Mouse (Mus musculus) liver, embryonic 16.5 days (tissue): ENCODE results near the gene Kif3a. TPM values are rescaled to one million over a fixed set of nuclear protein-coding genes. Genes with fewer than 3 reads are reported as not detected.
"Not testable (repeated sequence)": the region's sequence is repeated elsewhere in the genome, so short reads cannot be mapped to it uniquely, and the experiment has no call there.

Experiments used
- ATAC-seq: fragments of 200-750 bp; cut with Nextera tagmentation; 2 replicates; pipeline ENCODE4 v1.8.0; 2017; ENCODE audit warnings: low read depth, mild to moderate bottlenecking, moderate number of reproducible peaks, moderate library complexity
- H3K27ac ChIP-seq: fragments of 300-500 bp; sonication (generic); 2 replicates; pipeline ENCODE4 v1.5.1; 2014; ENCODE audit warnings: mild to moderate bottlenecking, low read length
- H3K27me3 ChIP-seq: fragments of 300-500 bp; sonication (generic); 2 replicates; pipeline ENCODE4 v1.6.1; 2014; ENCODE audit warnings: low read depth, low read length, mixed read lengths; ENCODE audit not compliant: control insufficient read depth, insufficient read depth
- H3K36me3 ChIP-seq: fragments of 300-500 bp; sonication (generic); 2 replicates; pipeline ENCODE4 v1.6.1; 2014; ENCODE audit warnings: mild to moderate bottlenecking; ENCODE audit not compliant: control insufficient read depth, insufficient read depth
- H3K4me1 ChIP-seq: fragments of 300-500 bp; sonication (generic); 2 replicates; pipeline ENCODE4 v1.6.1; 2014; ENCODE audit warnings: low read depth, low read length, mixed read lengths; ENCODE audit not compliant: control insufficient read depth
- H3K4me2 ChIP-seq: fragments of 300-500 bp; sonication (generic); 2 replicates; pipeline ENCODE4 v1.6.1; 2014; ENCODE audit warnings: low read depth, low read length, mixed read lengths
- H3K4me3 ChIP-seq: fragments of 300-500 bp; sonication (generic); 2 replicates; pipeline ENCODE4 v1.5.1; 2014; ENCODE audit warnings: low read depth, mild to moderate bottlenecking, low read length
- H3K9ac ChIP-seq: fragments of 300-500 bp; sonication (generic); 2 replicates; pipeline ENCODE4 v1.6.1; 2014; ENCODE audit warnings: low read depth, low read length
- H3K9me3 ChIP-seq: fragments of 300-500 bp; sonication (generic); replicated peaks from 2 replicates; pipeline ENCODE4 v1.6.1; 2016; ENCODE audit warnings: low read length; ENCODE audit not compliant: control insufficient read depth
- WGBS: fragments of 180-500 bp; shearing (Covaris S2); extraction: QIAGEN DNeasy Blood & Tissue Kit; methylation state at CpG from one replicate; pipeline ENCODE4 v1.1.7; 2014; ENCODE audit not compliant: insufficient replicate concordance; 5-methylcytosine and 5-hydroxymethylcytosine counted together
- polyA plus RNA-seq: library from polyadenylated mRNA; unstranded; fragments of >200 nt; fragmentation: Nextera tagmentation; extraction: Ambion mirVana; gene quantifications from 2 replicates; pipeline ENCODE4 v1.2.1, GENCODE M21; 2015

Gene Kif3a
- polyA plus RNA-seq, 1 experiment from 2014 or later = 9.7 TPM

- H3K4me2 ChIP-seq, H3K36me3 ChIP-seq, H3K27me3 ChIP-seq, H3K9me3 ChIP-seq, H3K4me3 ChIP-seq, H3K27ac ChIP-seq, H3K4me1 ChIP-seq, ATAC-seq, H3K9ac ChIP-seq: not testable (repeated sequence)
- WGBS = 77% methylated on average over 15 of the region's 20 CpGs
Measured at GRCm38 (mm10) chr11:53556529-53556928, 10.7 kb upstream of the Kif3a start.

- H3K4me3 ChIP-seq, H3K4me2 ChIP-seq, H3K9me3 ChIP-seq, H3K27ac ChIP-seq, ATAC-seq, H3K36me3 ChIP-seq, H3K27me3 ChIP-seq, H3K9ac ChIP-seq: not testable (repeated sequence)
- peaks cover 13% of the 10 kb centered on the region for H3K4me1 ChIP-seq
- 74% methylated on average over 1 of the region's 3 CpGs for WGBS
Measured at GRCm38 (mm10) chr11:53557992-53558391, 9.2 kb upstream of the Kif3a start.

- H3K4me3 ChIP-seq, H3K9ac ChIP-seq, ATAC-seq, H3K36me3 ChIP-seq, H3K27ac ChIP-seq, H3K4me2 ChIP-seq, H3K9me3 ChIP-seq, H3K27me3 ChIP-seq: not testable (repeated sequence)
- WGBS = 53% methylated on average over 1 of the region's 3 CpGs
- peaks cover 13% of the 10 kb centered on the region for H3K4me1 ChIP-seq
Measured at GRCm38 (mm10) chr11:53559980-53560379, 7.2 kb upstream of the Kif3a start.

GRCm38 (mm10) chr11:53561986-53562385 lies 5.2 kb upstream of the Kif3a start:
- Histone ChIP-seq H3K4me1 (peaks cover 17% of the 10 kb centered on the region), H3K4me3 (no peak overlapping the region), H3K4me2 (no peak overlapping the region), H3K36me3 (no peaks in the 10 kb centered on the region), H3K27me3 (no peaks in the 10 kb centered on the region), H3K9ac (no peak overlapping the region), H3K27ac (no peak overlapping the region), H3K9me3 (no peaks in the 10 kb centered on the region)
- 26% methylated on average over 2 of the region's 2 CpGs for WGBS
- peak; percentile 62 for ATAC-seq

- Histone ChIP-seq H3K27ac (no peak overlapping the region), H3K9ac (peak overlapping the region; percentile 79), H3K4me2 (peak overlapping the region; percentile 95), H3K4me3 (peak overlapping the region; percentile 91), H3K9me3 (no peaks in the 10 kb centered on the region), H3K36me3 (no peaks in the 10 kb centered on the region), H3K27me3 (no peaks in the 10 kb centered on the region), H3K4me1 (peaks cover 19% of the 10 kb centered on the region)
- ATAC-seq = no peak
- 74% methylated on average over 4 of the region's 4 CpGs for WGBS
Measured at GRCm38 (mm10) chr11:53566646-53567045, 533 bp upstream of the Kif3a start.

- H3K4me1 ChIP-seq = no peaks in the 10 kb centered on the region; the same call in 1 of the 2 replicates
- 86% methylated on average over 3 of the region's 3 CpGs for WGBS
Measured at GRCm38 (mm10) chr11:53580562-53580961, 13.4 kb downstream of the Kif3a start.

GRCm38 (mm10) chr11:53583151-53583550 lies 16.0 kb downstream of the Kif3a start:
- no peaks in the 10 kb centered on the region for H3K27me3 ChIP-seq
- no peak for ATAC-seq
- WGBS = 74% methylated on average over 10 of the region's 10 CpGs

More at GRCm38 (mm10) chr11:53580562-53580961, 13.4 kb downstream of the Kif3a start:
- Histone ChIP-seq H3K36me3 (no peaks in the 10 kb centered on the region), H3K4me3 (no peak overlapping the region), H3K4me2 (no peak overlapping the region), H3K27me3 (no peaks in the 10 kb centered on the region), H3K27ac (no peak overlapping the region), H3K9ac (no peak overlapping the region), H3K9me3 (no peaks in the 10 kb centered on the region)
- ATAC-seq = no peak

GRCm38 (mm10) chr11:53584849-53585248 lies 17.7 kb downstream of the Kif3a start:
- Histone ChIP-seq H3K27ac (no peak overlapping the region), H3K27me3 (no peaks in the 10 kb centered on the region)
- no peak for ATAC-seq

More at GRCm38 (mm10) chr11:53583151-53583550, 16.0 kb downstream of the Kif3a start:
- Histone ChIP-seq H3K36me3 (no peaks in the 10 kb centered on the region), H3K9me3 (no peaks in the 10 kb centered on the region), H3K9ac (no peak overlapping the region), H3K4me1 (no peaks in the 10 kb centered on the region; the same call in 1 of the 2 replicates), H3K4me3 (no peak overlapping the region), H3K27ac (no peak overlapping the region), H3K4me2 (no peak overlapping the region)

GRCm38 (mm10) chr11:53585510-53585909 lies 18.3 kb downstream of the Kif3a start:
- no peaks in the 10 kb centered on the region; the same call in 1 of the 2 replicates for H3K4me1 ChIP-seq
- ATAC-seq = no peak
- 73% methylated on average over 6 of the region's 6 CpGs for WGBS
- H3K36me3 ChIP-seq = no peaks in the 10 kb centered on the region
- H3K27ac ChIP-seq = no peak overlapping the region
- no peak overlapping the region for H3K9ac ChIP-seq
- H3K4me3 ChIP-seq = no peak overlapping the region
- H3K4me2 ChIP-seq = no peak overlapping the region
- no peaks in the 10 kb centered on the region for H3K9me3 ChIP-seq
- no peaks in the 10 kb centered on the region for H3K27me3 ChIP-seq

More at GRCm38 (mm10) chr11:53584849-53585248, 17.7 kb downstream of the Kif3a start:
- H3K36me3 ChIP-seq = no peaks in the 10 kb centered on the region
- no peaks in the 10 kb centered on the region for H3K9me3 ChIP-seq
- H3K4me3 ChIP-seq = no peak overlapping the region
- no peak overlapping the region for H3K9ac ChIP-seq
- H3K4me2 ChIP-seq = no peak overlapping the region
- H3K4me1 ChIP-seq = no peaks in the 10 kb centered on the region; the same call in 1 of the 2 replicates
- WGBS = 55% methylated on average over 3 of the region's 3 CpGs
